Mouse (Mus musculus) kidney, adult 11 months (tissue): ENCODE data around the gene Il4ra.

Experiments used
- DNase-seq: peaks from one replicate; pipeline ENCODE4 v3.0.0; 2022

The Il4ra gene

DNA sequence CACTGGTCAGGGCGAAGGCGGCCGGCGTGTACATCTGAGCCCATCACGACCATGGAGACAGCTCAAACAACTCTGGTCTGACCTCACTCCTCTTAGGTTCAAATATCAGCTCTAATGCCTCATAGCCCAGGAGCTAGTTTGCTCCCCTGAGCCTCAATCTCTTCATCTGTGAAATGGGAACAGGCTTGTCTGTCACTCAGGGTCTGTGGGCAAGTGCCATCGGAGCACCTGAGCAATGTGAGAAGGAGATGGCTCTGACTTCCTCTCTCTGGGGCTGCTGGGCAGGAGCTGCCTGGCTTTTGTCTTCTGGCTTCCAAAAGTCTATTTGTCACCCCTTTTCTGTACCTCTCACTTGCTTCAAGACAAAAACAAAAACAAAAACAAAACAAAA, 49.4 kb downstream of the Il4ra start:
- no peak for DNase-seq

DNA sequence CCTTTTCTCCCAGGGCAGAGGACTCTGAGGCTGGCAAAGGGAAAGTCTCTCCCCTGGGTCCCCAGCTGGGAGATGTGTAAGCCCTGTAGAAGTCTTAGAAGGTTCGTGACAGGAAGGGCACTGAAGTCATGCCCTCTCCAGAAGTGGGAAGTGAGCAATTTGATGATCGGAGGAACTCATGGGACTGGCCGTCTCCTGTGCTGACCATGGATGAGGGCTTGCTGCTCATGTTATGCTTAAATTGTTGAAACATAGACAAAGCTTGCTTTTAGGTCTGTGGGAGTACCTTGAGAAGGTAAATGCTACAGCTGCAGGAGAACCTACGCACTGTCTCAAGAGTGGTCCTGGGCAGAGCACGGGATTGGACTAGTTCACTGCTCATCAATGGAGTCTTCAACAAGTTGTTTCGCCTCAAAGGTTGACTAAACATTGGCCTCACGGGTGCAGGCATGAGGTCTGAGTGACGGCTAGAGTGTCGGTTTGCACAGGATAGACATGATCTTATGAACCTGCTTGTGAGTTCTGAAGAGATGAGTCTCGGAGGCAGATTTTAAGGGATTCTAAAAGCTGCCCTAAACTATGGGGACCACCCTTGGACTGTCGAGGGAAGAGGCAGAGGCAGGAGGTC, 50.0 kb downstream of the Il4ra start:
- no peak for DNase-seq

DNA sequence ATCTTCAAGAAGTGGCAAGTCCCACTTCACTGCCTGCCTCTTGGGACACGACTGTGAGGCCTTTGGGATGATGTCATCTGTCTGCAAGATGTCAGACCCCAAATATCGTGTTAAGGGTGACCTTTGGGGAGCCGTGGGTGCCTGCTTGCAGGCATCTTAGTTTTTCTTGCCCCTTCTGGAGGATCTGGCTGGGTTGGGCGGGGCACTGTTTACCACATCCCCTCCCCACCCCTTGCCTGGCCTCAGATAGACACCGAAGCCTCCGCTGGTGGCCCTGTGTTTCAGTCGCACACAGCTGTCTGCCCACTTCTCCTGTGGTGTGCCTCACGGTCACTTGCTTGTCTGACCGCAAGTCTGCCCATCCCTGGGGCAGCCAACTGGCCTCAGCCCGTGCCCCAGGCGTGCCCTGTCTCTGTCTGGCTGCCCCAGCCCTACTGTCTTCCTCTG, 51.3 kb downstream of the Il4ra start, which contains the start of gene Il21r:
Gene Il21r, plus strand, starts transcription at position 245 of the 447 bp plus-strand sequence.
- DNase-seq, result no peak

DNA sequence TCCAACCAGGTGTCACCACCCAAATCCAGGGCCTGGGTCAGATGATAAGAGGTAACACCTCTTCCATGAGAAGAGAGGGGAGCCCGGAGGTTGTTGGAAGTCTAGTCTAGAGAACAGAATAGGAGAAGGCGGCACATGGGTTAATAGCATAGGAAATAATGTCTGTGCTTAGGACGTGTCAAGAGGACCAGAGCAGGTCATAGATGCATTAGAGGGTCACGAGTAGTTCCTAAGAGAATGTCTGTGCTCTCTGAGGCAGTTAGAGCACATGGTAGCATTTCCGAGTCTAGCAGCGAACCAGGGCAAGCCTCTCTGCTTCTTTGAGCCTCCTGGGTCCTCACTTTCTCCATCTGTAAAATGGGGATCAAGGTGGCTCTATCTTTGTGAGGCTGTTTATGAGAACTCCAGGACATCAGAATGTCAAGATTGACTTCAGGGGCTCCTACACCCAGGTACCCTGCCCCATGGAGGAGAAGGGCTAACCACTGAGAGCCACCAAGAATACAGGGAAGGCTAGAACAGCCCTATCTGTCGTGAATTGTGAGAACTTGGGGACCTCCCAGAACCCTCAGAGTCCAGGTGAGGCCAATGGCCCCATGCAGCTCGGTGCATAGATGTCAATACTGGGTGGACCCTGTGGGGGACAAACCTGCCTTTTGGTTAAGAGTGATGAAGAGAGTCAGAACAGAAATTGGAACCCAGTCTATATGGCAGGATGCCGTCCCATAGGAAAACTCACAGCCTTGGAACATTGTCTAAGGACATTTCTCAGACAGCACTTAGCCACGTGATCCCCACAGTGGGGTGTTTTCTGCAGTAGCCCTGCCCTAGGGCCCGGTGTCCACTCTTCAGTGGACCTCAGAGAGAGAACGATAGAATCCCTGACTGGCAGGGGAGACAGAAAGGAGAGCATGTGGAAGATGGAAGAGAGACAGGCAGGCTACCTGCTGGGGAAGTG, 52.7 kb downstream of the Il4ra start:
- no peak for DNase-seq

DNA sequence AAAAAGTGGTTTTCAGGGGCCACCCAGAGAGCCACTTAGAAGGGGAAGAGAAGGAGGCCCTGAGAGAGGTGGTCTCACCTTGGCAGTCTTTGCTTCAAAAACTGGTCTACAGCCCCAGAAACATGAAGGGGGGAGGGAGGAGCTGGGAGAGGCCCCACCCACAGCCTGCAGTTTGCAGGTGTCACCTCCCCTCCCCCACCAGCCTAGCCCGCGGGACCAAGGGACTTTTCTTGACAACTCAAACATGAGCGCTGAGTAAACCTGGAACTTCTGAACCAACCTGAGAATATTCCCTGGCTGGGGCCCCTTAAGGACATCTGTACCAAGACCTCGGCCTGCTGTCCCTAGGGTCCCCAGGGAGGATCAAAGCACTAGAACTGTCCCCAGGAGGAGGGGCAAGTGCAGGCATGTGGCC, 53.8 kb downstream of the Il4ra start:
- DNase-seq, result no peak

DNA sequence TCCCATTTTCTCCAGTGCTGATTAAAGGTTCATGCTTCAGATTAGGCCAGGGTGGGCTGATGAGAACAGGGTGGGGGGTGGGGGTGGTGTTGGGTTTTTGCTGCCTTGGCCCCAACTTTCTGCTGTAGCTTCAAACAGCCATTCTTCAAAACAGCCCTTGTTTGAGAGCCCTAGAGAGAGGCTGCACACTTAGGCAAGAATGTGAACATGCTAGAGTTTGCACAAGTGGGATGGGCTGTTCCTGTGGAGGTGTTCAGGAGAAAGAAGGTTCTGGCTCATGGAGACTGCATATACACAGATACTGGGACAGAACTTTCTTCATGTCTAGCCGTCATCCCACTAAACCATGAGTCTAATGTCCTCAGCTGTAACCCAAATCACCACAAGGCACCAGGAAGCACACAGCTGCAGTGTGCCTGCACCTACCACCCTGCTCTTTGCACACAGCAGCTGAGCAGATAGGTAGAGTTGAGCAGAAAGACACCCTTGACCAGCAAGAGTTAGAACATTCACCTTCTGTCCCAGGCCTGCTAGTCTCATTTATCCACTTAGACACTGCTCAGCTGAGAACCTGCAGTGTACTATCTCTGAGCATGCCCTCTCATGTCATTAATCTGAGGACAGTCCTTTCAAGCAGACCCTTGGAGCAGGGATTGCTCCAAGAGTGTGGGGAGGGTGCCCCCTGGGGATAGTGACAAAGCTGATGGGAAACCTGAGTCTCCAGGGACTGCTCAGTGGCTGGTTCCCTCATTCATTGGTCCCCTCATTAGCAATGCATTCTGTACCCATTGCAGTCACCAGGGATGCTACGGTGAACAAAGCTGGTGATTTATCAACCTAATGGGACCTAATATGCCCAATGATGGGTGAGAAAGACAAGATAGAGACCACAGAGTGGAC, 54.6 kb downstream of the Il4ra start:
- DNase-seq, result no peak

DNA sequence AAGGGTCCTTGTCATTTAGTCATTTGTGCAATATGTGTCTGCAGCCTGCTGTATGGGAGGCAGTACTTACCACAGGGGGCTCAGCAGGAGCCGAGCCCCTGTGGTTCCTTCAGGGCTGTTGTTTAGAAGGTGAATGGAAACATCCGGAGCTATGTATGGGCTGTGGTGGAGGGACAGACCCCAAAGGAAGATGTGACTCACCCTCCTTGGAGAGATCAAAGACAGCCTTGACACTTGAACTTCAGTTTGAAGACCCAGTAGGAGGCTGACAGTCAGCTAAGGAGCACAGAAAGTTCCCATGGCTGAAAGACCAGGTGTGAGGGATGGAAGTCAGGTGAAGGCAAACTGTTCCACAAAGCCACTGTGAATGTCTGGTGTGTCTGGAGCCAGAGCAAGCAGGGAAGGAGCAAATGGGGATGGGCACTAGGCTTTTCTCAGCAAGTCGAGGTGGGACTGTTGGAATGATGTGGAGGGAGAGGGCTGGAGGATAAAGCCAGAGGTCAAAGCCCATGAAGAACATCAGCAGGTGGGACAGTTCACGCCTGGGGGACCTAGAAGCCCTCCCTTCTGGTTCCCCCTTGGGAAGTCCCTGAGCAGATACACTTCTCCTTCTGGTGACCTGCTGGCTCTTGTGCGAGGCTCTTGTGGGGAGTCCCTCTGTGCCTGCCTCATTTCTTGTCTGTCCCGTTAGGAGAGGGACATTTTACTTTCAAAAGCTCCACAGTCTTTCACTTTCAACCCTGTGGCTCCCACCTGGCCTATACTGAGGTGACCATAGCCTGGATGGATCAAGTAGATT, 55.7 kb downstream of the Il4ra start:
- DNase-seq, result no peak

DNA sequence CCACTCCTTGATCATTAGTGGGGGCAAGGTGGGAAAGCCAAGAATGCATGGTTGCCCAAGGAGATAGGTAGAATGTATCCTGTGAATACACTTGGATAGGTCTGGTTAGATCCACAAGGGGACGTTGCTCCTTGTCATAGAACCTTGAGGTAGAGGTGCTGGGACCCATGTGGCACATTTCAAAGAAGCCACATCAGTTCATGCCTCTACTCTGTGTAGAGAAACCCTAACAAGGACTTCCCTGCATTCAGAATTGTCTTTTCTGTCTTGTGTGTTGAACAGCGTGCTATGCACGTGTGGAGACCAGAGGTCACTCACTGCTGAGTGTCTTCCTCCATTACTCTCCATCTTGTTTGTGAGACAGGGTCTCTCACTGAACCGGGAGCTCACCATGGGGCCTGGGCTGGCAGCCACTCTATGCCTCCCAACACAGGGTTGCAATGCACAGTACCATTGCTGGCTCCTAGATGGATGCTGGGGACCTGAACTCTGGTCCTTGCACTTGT, 56.3 kb downstream of the Il4ra start:
- DNase-seq, result no peak

DNA sequence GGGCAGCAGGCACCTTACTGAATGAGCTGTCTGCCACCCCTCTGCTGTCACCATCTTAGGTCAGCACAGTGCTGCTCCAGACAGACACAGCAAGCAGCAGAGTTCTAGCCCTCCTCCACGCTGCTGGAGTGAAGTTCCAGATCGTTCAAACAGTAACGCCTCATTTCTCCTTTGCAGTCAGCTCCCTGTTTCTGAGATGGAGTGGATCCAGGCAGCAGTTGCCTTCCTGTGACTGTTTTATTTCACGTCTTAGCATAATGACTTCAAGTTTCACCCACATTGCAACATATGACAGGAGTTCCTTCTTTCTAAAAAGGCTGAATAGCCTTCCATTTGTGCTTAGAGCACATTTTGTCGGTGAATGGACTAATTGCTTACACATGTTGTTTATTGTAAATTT, 61.7 kb downstream of the Il4ra start:
- no peak for DNase-seq

DNA sequence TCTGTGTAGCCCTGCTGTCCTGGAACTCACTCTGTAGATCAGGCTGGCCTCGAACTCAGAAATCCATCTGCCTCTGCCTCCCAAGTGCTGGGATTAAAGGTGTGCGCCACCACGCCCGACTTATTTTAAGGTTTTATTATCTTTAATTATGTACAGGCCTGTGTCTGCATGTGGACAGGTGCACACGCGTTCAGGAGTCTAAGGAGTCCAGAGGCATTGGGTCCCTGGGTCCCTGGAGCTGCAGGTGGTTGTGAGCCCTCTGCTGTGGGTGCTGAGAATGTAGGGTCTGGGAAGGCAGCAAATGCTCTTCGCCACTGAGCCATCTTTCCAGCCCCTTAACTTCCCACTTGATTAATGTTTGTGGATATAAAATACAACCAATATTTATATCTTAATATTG, 63.5 kb downstream of the Il4ra start:
- DNase-seq, result no peak

DNA sequence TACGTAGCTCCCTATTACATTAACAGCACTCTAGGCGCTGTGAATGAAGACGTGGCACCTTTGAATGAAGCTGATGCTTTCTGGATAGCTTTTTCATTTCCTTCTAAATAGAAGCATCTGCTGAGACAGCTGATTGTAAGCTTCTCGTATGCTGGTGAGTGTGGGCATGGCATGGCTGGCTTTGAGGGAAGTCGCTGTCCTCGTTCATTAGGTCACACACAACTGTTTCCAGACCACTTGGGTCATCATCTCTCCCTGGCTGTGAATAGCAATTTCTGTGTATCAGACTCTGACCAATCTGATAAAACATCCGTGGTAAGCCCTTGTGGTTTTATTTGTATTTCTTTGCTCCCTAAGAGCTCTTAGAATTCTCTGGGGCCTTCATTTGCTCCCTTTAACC, 66.1 kb downstream of the Il4ra start:
- no peak for DNase-seq

DNA sequence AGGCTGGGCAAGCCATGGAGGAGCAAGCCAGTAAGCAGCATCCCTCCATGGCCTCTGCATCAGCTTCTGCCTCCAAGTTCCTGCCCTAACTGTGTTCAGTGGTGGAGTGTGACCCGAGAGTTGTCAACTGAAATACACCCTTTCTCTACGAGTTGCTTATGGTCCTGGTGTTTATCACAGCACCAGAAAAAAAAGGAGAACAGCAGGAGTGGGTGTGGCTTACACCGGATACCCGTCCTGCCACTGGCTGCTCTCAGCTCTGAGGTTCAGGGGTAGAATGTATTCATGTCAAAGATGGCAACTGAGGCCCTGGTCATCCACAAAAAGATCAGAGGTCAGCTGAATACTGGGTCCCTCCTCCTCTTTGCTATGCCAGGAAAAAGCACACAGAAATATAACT, 68.2 kb downstream of the Il4ra start:
- no peak for DNase-seq

DNA sequence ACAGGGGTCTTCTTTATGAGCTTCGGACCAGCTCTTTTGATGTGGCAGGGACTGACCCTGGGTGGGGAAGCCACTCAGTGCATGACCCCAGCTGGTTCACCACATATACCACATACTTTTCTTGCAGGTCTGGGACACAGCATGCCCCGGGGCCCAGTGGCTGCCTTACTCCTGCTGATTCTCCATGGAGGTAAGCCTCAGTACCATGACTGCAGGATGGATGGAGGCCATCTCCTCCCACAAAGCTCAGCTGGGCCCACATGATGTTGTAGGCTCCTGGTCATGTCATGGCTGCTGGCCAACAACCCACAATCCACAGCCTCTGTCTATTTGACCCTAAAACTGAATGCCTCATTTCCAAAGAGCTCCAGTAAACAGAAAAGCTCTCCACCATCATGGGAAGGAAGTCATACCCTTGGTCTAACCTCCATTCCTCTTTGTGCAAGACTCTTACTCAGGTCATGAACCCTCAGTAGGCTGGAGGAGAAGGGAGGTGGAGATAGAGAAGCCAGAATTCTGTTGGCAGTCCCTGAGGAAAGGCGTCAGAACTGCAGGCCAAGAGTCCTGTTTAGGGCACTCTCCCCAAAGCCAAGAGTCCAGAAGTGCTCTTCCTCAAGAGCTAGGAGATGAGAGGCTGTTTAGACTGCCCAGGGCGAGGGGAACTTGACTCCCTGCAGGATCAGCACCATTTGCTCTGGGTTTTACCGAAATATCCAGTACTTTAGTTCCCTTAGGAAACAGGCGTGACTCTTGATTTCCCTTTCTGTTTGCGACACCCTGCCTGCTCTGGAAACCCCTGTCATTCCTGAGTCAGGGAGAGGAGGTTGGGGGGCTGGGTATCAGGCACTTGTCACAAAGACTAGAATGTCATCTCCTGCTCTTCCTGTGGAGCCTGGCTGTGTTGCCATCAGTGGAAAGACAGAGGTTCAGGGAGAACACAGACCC, 71.1 kb downstream of the Il4ra start:
- no peak for DNase-seq

DNA sequence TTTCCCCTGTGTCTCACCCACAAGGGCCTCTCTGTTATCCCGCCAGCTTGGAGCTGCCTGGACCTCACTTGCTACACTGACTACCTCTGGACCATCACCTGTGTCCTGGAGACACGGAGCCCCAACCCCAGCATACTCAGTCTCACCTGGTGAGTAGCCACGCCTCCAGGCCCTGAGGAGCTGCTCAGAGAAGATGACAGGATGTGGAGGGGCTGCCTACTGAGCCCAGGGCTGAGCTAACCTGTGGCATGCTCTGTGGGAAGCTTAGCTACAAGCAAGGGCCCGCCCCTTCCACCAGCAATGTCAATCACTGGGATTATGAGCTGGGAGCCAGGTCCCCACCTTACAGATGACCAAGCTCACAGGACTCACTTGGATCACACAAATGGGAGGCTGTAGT, 73.3 kb downstream of the Il4ra start:
- no peak for DNase-seq

DNA sequence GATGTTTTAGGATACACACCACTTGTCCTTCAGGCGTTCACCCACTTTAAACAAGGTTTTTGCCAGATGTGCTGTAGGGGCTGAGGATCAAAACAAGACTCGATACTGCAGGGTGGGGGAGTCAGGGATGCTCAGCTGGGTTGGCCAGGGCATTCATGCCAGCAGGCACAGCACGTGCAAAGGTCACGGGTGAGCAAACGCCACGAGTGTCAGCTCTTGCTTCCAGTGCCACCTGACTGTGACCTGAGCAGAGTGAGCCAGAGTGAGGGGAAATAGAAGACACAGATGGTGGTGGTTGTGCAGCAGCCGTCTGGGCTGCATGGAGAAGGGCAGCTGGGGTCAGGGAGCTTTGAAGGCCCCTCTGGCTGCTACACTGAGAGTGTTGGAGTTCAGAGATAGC, 73.9 kb downstream of the Il4ra start:
- no peak for DNase-seq
